Mouse (Mus musculus) megakaryocyte, embryonic 14.5 days (primary cell): Measurements from ENCODE around the gene Nfatc3. TPM values are rescaled to one million over a fixed set of nuclear protein-coding genes. Genes with fewer than 3 reads are reported as not detected.

Source experiments
- H3K27me3 ChIP-seq: replicated peaks from 2 replicates; pipeline ENCODE3; 2012; ENCODE audit warnings: inconsistent platforms
- H3K36me3 ChIP-seq: replicated peaks from 2 replicates; pipeline ENCODE3; 2012; ENCODE audit warnings: low read length, inconsistent platforms, mixed read lengths
- H3K4me1 ChIP-seq: 2 replicates; pipeline ENCODE4 v1.6.1; 2012; ENCODE audit warnings: inconsistent platforms
- H3K4me3 ChIP-seq: replicated peaks from 2 replicates; pipeline ENCODE3; 2012; ENCODE audit warnings: moderate library complexity, mild to moderate bottlenecking, inconsistent platforms
- H3K9me3 ChIP-seq: 2 replicates; pipeline ENCODE4 v1.6.1; 2012; ENCODE audit warnings: inconsistent platforms
- FLI1 ChIP-seq: IDR thresholded peaks from 2 replicates; pipeline ENCODE4 v1.6.1; 2012; ENCODE audit warnings: low read length, inconsistent platforms, mixed read lengths
- GATA1 ChIP-seq: IDR thresholded peaks from 3 replicates; pipeline ENCODE4 v1.6.1; 2012; ENCODE audit warnings: mixed read lengths, low read length, inconsistent platforms, borderline replicate concordance
- polyA plus RNA-seq: library from polyadenylated mRNA; stranded (reverse); fragments of >175 nt; gene quantifications from 2 replicates; pipeline ENCODE4 v1.2.3, GENCODE M21; 2012; ENCODE audit warnings: low replicate concordance; ENCODE audit not compliant: insufficient read depth

The Nfatc3 gene
- polyA plus RNA-seq, 1 experiment, result 1.7 TPM

DNA sequence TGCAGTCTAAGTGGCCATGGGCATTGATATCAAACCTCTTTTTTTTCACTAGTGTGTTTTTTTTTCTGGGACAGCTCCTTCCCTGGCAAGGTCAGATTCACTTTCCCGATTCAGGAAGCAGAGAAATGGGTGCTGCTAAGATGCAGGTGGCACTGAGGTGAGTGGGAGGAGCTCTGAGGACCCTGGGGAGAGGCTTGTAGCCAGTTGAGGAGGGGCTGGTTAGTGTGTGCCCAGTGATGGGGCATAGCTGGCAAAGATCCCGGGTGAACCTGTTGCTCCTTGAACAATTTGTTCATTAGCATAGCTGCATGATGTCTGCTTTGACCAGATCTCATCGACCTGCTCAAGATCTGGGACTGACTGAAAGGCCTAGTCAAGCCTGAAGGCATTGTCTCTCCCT lies 3.6 kb upstream of the Nfatc3 start:
- Histone ChIP-seq H3K36me3 (peaks cover 52% of the 10 kb centered on the region), H3K4me1 (peaks cover 48% of the 10 kb centered on the region), H3K9me3 (no peaks in the 10 kb centered on the region), H3K4me3 (no peak overlapping the region), H3K27me3 (no peaks in the 10 kb centered on the region)
- TF ChIP-seq GATA1 (no peak), FLI1 (no peak)

DNA sequence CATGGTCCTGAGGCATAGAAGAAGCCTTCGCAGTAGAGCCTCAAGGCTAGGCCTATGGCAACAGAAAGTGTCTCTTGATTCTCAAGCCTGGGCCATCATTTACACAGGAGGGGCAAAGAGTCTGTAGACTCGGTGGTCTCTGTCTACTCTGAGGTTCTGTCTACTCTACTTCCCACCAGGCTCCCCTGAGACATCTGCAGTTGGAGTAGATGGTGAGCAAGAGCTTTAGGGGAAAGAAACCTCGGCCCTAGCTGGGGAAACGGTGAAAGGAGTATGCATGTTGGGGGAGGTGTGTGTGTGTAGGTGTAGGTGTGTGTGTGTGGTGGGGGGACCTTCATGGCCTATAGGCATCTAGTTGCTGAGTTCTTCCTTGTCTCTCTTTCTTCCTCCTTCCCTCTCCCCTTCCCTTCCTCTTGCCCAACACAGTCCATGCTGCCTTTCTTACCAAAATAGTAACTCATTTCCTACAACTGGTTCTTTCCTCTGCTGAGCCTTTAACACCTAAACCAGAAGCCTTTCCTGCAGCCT lies 2.1 kb upstream of the Nfatc3 start:
- H3K9me3 ChIP-seq, result no peaks in the 10 kb centered on the region
- peaks cover 50% of the 10 kb centered on the region for H3K4me1 ChIP-seq
- H3K27me3 ChIP-seq, result no peaks in the 10 kb centered on the region
- H3K36me3 ChIP-seq, result peaks cover 38% of the 10 kb centered on the region
- no peak overlapping the region for H3K4me3 ChIP-seq
- TF ChIP-seq FLI1 (no peak), GATA1 (no peak)

DNA sequence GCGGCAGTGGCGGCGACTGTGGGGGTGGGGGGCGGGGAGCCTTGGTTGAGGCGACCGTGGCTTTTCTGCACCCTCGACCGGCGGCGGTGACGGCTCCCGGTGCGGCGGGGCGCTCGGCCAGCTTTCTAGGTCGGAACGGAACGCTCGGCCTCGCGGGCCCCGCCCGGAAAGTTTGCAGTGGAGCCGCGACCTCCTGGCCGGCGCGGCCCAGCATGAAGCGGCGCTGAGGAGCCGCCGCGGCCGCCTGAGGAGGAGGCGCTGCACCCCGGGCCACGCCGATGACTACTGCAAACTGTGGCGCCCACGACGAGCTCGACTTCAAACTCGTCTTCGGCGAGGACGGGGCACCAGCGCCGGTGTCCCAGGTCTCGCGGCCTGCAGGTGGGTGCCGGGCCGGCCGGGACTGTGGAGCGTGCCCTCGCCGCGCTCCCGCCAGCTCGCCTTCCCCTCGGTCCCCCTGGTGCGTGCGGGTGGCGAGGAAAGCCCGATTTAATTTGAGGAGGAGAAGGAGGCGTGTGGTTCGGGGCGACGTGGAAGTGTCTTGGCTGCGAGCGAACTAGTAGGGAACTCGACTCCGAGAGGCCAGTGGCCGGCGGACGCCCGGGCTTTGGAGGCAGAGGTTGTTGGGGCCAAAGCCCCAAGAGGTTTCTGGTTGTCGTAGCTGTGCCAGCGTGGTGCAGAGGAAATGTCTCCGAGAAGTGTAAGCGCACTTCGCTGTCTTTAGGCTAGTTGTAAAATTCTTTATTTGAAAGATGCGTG lies 1.2 kb downstream of the Nfatc3 start:
- no peaks in the 10 kb centered on the region for H3K27me3 ChIP-seq
- H3K4me3 ChIP-seq, result peak overlapping the region; percentile 100
- TF ChIP-seq FLI1 (no peak), GATA1 (no peak)
- H3K9me3 ChIP-seq, result no peaks in the 10 kb centered on the region
- H3K4me1 ChIP-seq, result peaks cover 64% of the 10 kb centered on the region
- peaks cover 6% of the 10 kb centered on the region for H3K36me3 ChIP-seq

DNA sequence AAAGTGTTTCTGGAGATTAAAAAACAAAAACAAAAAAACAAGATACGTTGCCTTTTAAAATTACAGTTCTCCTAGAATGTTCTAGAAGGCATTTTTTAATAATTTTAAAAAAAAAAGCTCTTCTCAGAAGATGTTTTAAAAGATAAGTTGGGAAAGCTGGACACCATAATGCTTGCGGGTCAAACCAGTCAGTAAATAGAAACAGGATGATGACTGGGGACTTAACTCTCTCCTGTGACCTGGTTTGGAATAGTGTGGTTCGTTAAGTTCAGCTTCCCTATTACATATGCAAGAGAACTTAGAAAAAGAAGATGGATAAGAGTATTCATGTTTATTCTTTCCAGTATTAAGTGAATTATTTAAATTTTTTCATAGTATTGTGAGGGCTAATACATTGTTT lies 1.9 kb downstream of the Nfatc3 start:
- TF ChIP-seq FLI1 (no peak), GATA1 (no peak)
- peaks cover 57% of the 10 kb centered on the region for H3K4me1 ChIP-seq

DNA sequence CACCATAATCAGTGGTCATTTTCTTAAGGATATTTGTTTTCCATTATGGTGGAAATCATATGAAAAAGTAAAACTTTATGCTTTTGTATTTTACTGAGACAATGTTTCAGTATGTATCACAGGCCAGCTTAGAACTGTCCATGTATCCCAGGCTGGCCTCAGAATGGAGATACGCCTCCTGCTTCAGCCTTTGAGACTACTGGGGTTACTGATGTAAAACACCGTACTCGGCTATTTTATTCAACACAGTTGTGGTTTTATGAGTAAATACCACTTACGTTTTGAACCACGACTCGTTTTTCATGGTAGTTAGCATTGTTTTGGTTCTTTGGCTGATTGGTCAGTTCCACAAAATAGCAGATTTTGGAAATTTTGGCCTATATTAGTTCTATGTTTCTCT lies 3.0 kb downstream of the Nfatc3 start:
- peak overlapping the region; percentile 83 for H3K4me3 ChIP-seq
- H3K36me3 ChIP-seq, result no peaks in the 10 kb centered on the region
- no peaks in the 10 kb centered on the region for H3K27me3 ChIP-seq
- peaks cover 49% of the 10 kb centered on the region for H3K4me1 ChIP-seq
- no peaks in the 10 kb centered on the region for H3K9me3 ChIP-seq
- no peak for TF ChIP-seq GATA1
- TF ChIP-seq FLI1, result no peak

More for the DNA sequence above, 1.9 kb downstream of the Nfatc3 start:
- no peaks in the 10 kb centered on the region for H3K27me3 ChIP-seq
- H3K9me3 ChIP-seq, result no peaks in the 10 kb centered on the region
- peak overlapping the region; percentile 100 for H3K4me3 ChIP-seq
- no peaks in the 10 kb centered on the region for H3K36me3 ChIP-seq

DNA sequence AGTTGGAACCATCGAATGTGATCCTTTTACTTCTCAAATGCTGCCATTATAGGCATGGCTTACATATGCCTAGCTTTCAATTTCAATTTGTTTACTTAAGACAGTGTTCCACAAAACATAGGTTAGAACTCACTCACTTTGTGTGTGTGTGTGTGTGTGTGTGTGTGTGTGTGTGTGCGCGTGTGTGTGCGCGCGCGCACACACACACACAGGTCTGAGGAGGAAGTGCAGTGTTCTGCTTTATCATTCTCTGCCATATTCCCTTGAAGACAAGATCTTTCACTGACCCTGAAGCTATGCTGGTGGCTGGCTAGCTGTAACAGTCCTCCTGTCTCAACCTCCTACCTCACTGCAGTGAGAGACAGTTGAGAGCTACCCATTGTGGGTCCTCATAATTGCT lies 4.4 kb downstream of the Nfatc3 start:
- Histone ChIP-seq H3K27me3 (no peaks in the 10 kb centered on the region), H3K4me3 (peak overlapping the region; percentile 68), H3K4me1 (peaks cover 38% of the 10 kb centered on the region), H3K36me3 (no peaks in the 10 kb centered on the region), H3K9me3 (no peaks in the 10 kb centered on the region)
- no peak for TF ChIP-seq GATA1

DNA sequence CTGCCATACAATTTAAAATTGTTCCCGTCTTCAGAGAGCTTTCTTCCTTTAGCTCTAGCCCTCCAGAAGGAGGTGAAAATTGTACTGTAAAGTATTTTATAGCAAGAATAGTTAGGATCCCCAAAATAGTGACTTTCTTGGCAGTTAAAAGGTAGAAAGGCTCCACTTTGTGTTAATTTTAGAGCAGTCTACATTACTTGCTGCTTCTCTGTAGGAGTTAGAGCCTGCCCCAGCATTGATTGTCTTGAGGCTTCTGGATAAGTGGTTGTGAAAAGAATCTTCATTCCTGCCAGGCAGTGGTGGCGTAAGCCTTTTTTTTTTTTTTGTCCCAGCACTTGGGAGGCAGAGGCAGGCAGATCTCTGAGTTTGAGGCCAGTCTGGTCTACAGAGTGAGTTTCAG lies 8.1 kb downstream of the Nfatc3 start:
- no peak overlapping the region for H3K4me3 ChIP-seq
- peaks cover 31% of the 10 kb centered on the region for H3K4me1 ChIP-seq
- H3K9me3 ChIP-seq, result no peaks in the 10 kb centered on the region
- no peaks in the 10 kb centered on the region for H3K36me3 ChIP-seq
- TF ChIP-seq GATA1 (no peak), FLI1 (no peak)
- H3K27me3 ChIP-seq, result no peaks in the 10 kb centered on the region

DNA sequence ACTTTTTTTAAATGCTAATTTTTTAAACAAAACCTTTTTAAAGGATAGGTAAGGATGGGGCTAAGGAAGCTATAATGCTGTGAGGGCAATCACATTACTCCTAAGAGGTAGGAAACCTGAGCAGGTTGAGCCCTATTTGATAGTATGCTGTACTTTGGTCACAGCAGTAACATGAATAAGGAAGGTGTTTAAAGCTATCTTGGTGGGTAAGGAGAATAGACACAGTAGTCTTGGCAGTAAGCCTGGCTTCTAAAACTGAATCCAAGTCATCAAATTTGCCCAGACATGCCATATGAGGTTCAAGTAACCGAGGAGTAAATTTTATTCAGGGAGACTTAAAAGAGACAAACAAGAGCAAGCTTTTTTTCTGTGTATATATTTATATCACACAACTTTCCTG lies 10.9 kb downstream of the Nfatc3 start:
- Histone ChIP-seq H3K4me1 (peaks cover 21% of the 10 kb centered on the region), H3K27me3 (no peaks in the 10 kb centered on the region), H3K9me3 (no peaks in the 10 kb centered on the region), H3K36me3 (no peaks in the 10 kb centered on the region), H3K4me3 (no peak overlapping the region)
- TF ChIP-seq GATA1, result no peak
- TF ChIP-seq FLI1, result no peak

DNA sequence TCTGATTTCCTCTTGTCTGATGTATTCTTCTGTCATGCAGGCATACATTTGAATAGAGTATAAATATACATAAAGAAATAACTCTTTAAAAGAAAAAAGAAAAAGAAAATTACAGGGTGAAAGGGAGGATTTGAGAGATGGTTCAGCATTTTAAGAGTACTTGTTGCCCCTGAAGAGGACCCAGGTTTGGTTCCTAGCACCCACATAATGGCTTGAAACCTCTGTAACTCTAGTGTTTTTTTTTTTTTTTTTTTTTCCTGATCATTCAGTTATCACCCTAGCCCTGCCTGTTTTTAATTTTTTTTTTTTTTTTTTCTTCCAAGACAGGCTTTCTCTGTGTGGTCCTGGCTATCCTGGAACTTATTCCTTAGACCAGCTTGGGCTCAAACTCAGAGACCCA lies 13.5 kb downstream of the Nfatc3 start:
- H3K36me3 ChIP-seq, result peaks cover 2% of the 10 kb centered on the region

DNA sequence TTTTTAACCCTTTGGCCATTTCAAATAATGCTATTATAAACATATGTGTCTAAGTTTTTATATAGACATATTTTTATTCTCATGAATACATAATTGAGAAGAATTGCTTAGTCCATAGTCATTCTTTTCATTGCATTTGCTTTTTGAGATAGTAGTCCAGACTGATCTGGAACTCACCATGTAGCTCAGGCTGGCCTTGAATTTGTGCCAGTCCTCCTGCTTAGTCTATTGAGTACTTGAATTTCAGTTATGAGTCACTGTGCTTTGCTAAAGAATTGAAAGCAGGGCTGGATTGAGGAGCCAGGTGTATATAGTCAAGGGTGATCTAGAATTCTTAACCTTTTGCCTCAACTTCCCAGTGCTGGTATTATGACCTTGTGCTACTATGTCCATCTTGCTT lies 15.6 kb downstream of the Nfatc3 start:
- Histone ChIP-seq H3K4me3 (no peak overlapping the region), H3K36me3 (peaks cover 14% of the 10 kb centered on the region), H3K4me1 (peaks cover 27% of the 10 kb centered on the region), H3K9me3 (no peaks in the 10 kb centered on the region), H3K27me3 (no peaks in the 10 kb centered on the region)
- TF ChIP-seq FLI1 (no peak), GATA1 (no peak)

More for the DNA sequence above, 13.5 kb downstream of the Nfatc3 start:
- H3K4me3 ChIP-seq, result no peak overlapping the region
- TF ChIP-seq FLI1 (no peak), GATA1 (no peak)
- no peaks in the 10 kb centered on the region for H3K9me3 ChIP-seq
- H3K4me1 ChIP-seq, result peaks cover 27% of the 10 kb centered on the region
- no peaks in the 10 kb centered on the region for H3K27me3 ChIP-seq

DNA sequence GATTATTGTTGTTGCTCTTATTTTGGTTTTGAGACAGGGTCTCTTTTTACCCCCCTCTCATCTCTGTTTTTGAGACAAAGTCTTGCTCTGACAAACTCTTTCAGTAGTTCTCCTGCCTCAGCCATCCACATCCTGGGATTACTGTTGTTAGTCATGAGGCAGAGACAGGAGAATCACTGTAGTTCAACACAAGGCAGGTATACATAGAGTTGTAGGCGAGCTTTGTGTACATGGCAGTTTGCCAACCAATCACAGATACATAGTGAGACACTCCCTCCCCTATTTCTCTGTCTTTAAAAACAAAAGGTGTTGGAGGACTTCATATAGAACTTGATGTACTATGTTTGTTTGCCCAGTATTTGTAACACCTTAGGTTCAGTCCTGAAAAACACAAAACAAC lies 16.0 kb downstream of the Nfatc3 start:
- H3K36me3 ChIP-seq, result peaks cover 19% of the 10 kb centered on the region
- peaks cover 25% of the 10 kb centered on the region for H3K4me1 ChIP-seq
- TF ChIP-seq GATA1, result no peak
- no peak for TF ChIP-seq FLI1

More for the DNA sequence above, 16.0 kb downstream of the Nfatc3 start:
- Histone ChIP-seq H3K9me3 (no peaks in the 10 kb centered on the region), H3K27me3 (no peaks in the 10 kb centered on the region), H3K4me3 (no peak overlapping the region)
